Mouse (Mus musculus): ENCODE results near the gene Gm37240. TPM values are rescaled to one million over a fixed set of nuclear protein-coding genes. Genes with fewer than 3 reads are reported as not detected.

The Gm37240 gene
- total RNA-seq, 4 experiments from 2014 or later = 1.8 to 2.0 TPM; not detected in 2

GRCm38 (mm10) chr3:84689656-84690055 is 1197.7 kb downstream of the Gm37240 start:
- no peak for DNase-seq (ENCODE audit: low spot score in 2 of 2)

- no peak for DNase-seq (ENCODE audit: low spot score in 2 of 2)
These were observed 1199.1 kb downstream of the Gm37240 start for GRCm38 (mm10) chr3:84688176-84688575.

GRCm38 (mm10) chr3:84687488-84687846 is 1199.9 kb downstream of the Gm37240 start:
- DNase-seq (ENCODE audit: low spot score in 2 of 2) = no peak

GRCm38 (mm10) chr3:84686799-84687487 is 1200.4 kb downstream of the Gm37240 start:
- DNase-seq (ENCODE audit: low spot score in 2 of 2) = no peak

- no peak for DNase-seq (ENCODE audit: low spot score in 2 of 2)
These were observed 1201.0 kb downstream of the Gm37240 start for GRCm38 (mm10) chr3:84686294-84686672.

- DNase-seq (ENCODE audit: low spot score in 2 of 2) = no peak
These were observed 1201.5 kb downstream of the Gm37240 start for GRCm38 (mm10) chr3:84685662-84686293.

GRCm38 (mm10) chr3:84683788-84684187 is 1203.5 kb downstream of the Gm37240 start:
- DNase-seq (ENCODE audit: low spot score in 2 of 2) = no peak

GRCm38 (mm10) chr3:84681699-84682098 is 1205.6 kb downstream of the Gm37240 start:
- DNase-seq (ENCODE audit: low spot score in 2 of 2) = no peak

GRCm38 (mm10) chr3:84680062-84680461 is 1207.3 kb downstream of the Gm37240 start:
- DNase-seq (ENCODE audit: low spot score in 2 of 2) = no peak

- DNase-seq (ENCODE audit: low spot score in 2 of 2) = no peak
These were observed 1207.8 kb downstream of the Gm37240 start for GRCm38 (mm10) chr3:84679542-84679941.

GRCm38 (mm10) chr3:84678891-84679290 is 1208.4 kb downstream of the Gm37240 start:
- DNase-seq (ENCODE audit: low spot score in 2 of 2) = no peak

- no peak for DNase-seq (ENCODE audit: low spot score in 2 of 2)
These were observed 1211.6 kb downstream of the Gm37240 start for GRCm38 (mm10) chr3:84675710-84676109.

GRCm38 (mm10) chr3:84673552-84673951 is 1213.8 kb downstream of the Gm37240 start:
- DNase-seq (ENCODE audit: low spot score in 2 of 2) = no peak

GRCm38 (mm10) chr3:84672136-84672535 is 1215.2 kb downstream of the Gm37240 start:
- DNase-seq (ENCODE audit: low spot score in 2 of 2) = no peak

GRCm38 (mm10) chr3:84668957-84669356 is 1218.4 kb downstream of the Gm37240 start:
- no peak for DNase-seq (ENCODE audit: low spot score in 2 of 2)

GRCm38 (mm10) chr3:84665255-84666073 is 1221.9 kb downstream of the Gm37240 start:
- no peak for DNase-seq (ENCODE audit: low spot score in 2 of 2)

- no peak for DNase-seq (ENCODE audit: low spot score in 2 of 2)
These were observed 1222.6 kb downstream of the Gm37240 start for GRCm38 (mm10) chr3:84664686-84665085.

GRCm38 (mm10) chr3:84663858-84664257 is 1223.5 kb downstream of the Gm37240 start:
- no peak for DNase-seq (ENCODE audit: low spot score in 2 of 2)

- DNase-seq (ENCODE audit: low spot score in 2 of 2) = no peak
These were observed 1224.2 kb downstream of the Gm37240 start for GRCm38 (mm10) chr3:84663079-84663478.

- no peak for DNase-seq (ENCODE audit: low spot score in 2 of 2)
These were observed 1226.9 kb downstream of the Gm37240 start for GRCm38 (mm10) chr3:84660380-84660779.

GRCm38 (mm10) chr3:84658872-84659271 is 1228.4 kb downstream of the Gm37240 start:
- DNase-seq (ENCODE audit: low spot score in 2 of 2) = no peak

- DNase-seq (ENCODE audit: low spot score in 2 of 2) = no peak
These were observed 1229.3 kb downstream of the Gm37240 start for GRCm38 (mm10) chr3:84658017-84658416.
